Mouse (Mus musculus) liver, embryonic 14.5 days (tissue): Measurements from ENCODE around the gene Rab11fip5. TPM values are rescaled to one million over a fixed set of nuclear protein-coding genes. Genes with fewer than 3 reads are reported as not detected.

Experiments
- ATAC-seq: fragments of 200-750 bp; cut with Nextera tagmentation; 2 replicates; pipeline ENCODE4 v1.8.0; 2017; ENCODE audit warnings: moderate number of reproducible peaks, mild to moderate bottlenecking, moderate library complexity; ENCODE audit not compliant: insufficient read depth
- DNase-seq, 3 experiments: peaks; one replicate each; pipeline ENCODE4 v3.0.0-alpha.2; 2012 to 2013; ENCODE audit warnings: low read depth in 3 of 3, low spot score in 3 of 3
- H3K27ac ChIP-seq: fragments of 300-500 bp; sonication (generic); 2 replicates; pipeline ENCODE4 v1.5.1; 2014; ENCODE audit warnings: moderate library complexity, mild to moderate bottlenecking, control low read depth, inconsistent platforms
- H3K27me3 ChIP-seq: fragments of 300-500 bp; sonication (generic); 2 replicates; pipeline ENCODE4 v1.6.1; 2014; ENCODE audit warnings: mild to moderate bottlenecking, low read length, moderate library complexity; ENCODE audit not compliant: control insufficient read depth, insufficient read depth
- H3K36me3 ChIP-seq: fragments of 300-500 bp; sonication (generic); replicated peaks from 2 replicates; pipeline ENCODE4 v1.6.1; 2014; ENCODE audit warnings: low read depth; ENCODE audit not compliant: control insufficient read depth, insufficient read depth
- H3K4me1 ChIP-seq, 2 experiments: fragments of 200-500 bp in 1 of 2; fragments of 300-500 bp in 1 of 2; sonication (generic) in 1 of 2; replicated peaks; 2 replicates each; pipeline ENCODE4 v1.6.1; 2012 to 2014; ENCODE audit warnings: antibody characterized with exemption in 1 of 2, inconsistent platforms in 1 of 2, low read length in 1 of 2; ENCODE audit not compliant: control insufficient read depth in 2 of 2, insufficient read depth in 2 of 2
- H3K4me2 ChIP-seq: fragments of 300-500 bp; sonication (generic); 2 replicates; pipeline ENCODE4 v1.6.1; 2014; ENCODE audit warnings: low read depth, mild to moderate bottlenecking, control low read depth, moderate library complexity
- H3K4me3 ChIP-seq, 2 experiments: fragments of 200-500 bp in 1 of 2; fragments of 300-500 bp in 1 of 2; sonication (generic) in 1 of 2; 2 replicates each; pipeline ENCODE4 v1.5.1; 2012 to 2014; ENCODE audit warnings: low read depth in 2 of 2, low read length in 2 of 2, mild to moderate bottlenecking in 2 of 2, control low read depth in 1 of 2, inconsistent platforms in 1 of 2, moderate library complexity in 1 of 2; ENCODE audit not compliant: insufficient read depth in 1 of 2
- H3K9ac ChIP-seq: fragments of 300-500 bp; sonication (generic); replicated peaks from 2 replicates; pipeline ENCODE4 v1.6.1; 2014; ENCODE audit warnings: mild to moderate bottlenecking, control low read depth, moderate library complexity
- H3K9me3 ChIP-seq: fragments of 300-500 bp; sonication (generic); 2 replicates; pipeline ENCODE4 v1.6.1; 2016; ENCODE audit warnings: low read length, mixed read lengths; ENCODE audit not compliant: control insufficient read depth
- CTCF ChIP-seq: IDR thresholded peaks from 2 replicates; pipeline ENCODE4 v1.5.1; 2016; ENCODE audit warnings: antibody characterized with exemption, low read depth, control low read depth
- EP300 ChIP-seq: IDR thresholded peaks from 2 replicates; pipeline ENCODE4 v1.6.1; 2016; ENCODE audit warnings: antibody characterized with exemption, low read depth
- WGBS: fragments of 180-500 bp; shearing (Covaris S2); extraction: QIAGEN DNeasy Blood & Tissue Kit; methylation state at CpG from one replicate; pipeline ENCODE4 v1.1.7; 2014; ENCODE audit not compliant: insufficient replicate concordance; 5-methylcytosine and 5-hydroxymethylcytosine counted together
- polyA plus RNA-seq, 2 experiments: library from polyadenylated mRNA; depleted of rRNA in 1 of 2; stranded (reverse) in 1 of 2; unstranded in 1 of 2; fragments of >200 nt; fragmentation: Nextera tagmentation in 1 of 2; extraction: Ambion mirVana in 1 of 2; gene quantifications; 2 replicates each; pipeline versions ENCODE4 v1.2.1 to v1.2.3; 2012 to 2014

The Rab11fip5 gene
- polyA plus RNA-seq, 2 experiments = 0.33 to 0.40 TPM

GRCm38 (mm10) chr6:85380901-85381647, 6.6 kb upstream of the Rab11fip5 start:
- Histone ChIP-seq H3K27me3 (no peaks in the 10 kb centered on the region), H3K4me3 (peak overlapping the region; percentile 36 to 37), H3K4me1 (peaks cover 18 to 35% of the 10 kb centered on the region in 2 experiments), H3K27ac (no peak overlapping the region), H3K9me3 (no peaks in the 10 kb centered on the region), H3K4me2 (peak overlapping the region; percentile 69), H3K36me3 (no peaks in the 10 kb centered on the region), H3K9ac (peak overlapping the region; percentile 20)
- 9% methylated on average over 17 of the region's 17 CpGs for WGBS
- no peak for TF ChIP-seq CTCF
- DNase-seq = peak in 1 of 3 experiments; percentile 14
- ATAC-seq = peak; percentile 36; the same call in 1 of the 2 replicates

DNA sequence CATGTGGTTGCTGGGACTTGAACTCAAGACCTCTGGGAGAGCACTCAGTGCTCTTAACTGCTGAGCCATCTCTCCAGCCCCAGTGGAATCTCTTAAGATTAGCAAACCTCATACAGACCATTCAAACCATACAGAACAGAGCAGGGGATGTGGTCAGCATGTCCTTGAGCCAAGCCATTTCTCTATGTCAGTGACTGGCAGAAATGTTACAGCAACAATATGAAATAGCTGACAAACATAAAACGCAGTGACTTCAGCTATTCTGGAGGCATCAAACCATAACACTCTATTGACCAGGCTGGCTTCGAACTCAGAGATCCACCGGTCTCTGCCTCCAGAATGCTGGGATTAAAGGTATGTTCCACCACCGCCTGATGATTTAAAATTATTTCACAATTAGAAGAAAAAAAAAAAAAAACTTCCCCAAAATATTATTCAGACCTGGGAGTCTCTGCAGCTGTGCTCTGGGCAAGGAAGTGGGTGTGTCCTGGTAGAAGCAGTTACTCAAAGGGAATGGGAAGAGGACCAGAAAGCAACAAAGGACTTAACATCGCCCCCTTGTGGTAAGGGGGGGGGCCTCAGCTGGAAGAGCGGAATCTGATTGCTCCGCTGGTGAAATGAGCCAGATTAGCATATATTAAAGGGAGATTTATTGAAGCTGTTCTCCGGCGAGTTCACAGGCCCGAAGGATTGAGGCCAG, 5.9 kb upstream of the Rab11fip5 start:
- Histone ChIP-seq H3K4me3 (peak overlapping the region; percentile 36 to 37; a peak in 2 of 4 replicates), H3K9me3 (no peaks in the 10 kb centered on the region)
- 24% methylated on average over 10 of the region's 10 CpGs for WGBS

DNA sequence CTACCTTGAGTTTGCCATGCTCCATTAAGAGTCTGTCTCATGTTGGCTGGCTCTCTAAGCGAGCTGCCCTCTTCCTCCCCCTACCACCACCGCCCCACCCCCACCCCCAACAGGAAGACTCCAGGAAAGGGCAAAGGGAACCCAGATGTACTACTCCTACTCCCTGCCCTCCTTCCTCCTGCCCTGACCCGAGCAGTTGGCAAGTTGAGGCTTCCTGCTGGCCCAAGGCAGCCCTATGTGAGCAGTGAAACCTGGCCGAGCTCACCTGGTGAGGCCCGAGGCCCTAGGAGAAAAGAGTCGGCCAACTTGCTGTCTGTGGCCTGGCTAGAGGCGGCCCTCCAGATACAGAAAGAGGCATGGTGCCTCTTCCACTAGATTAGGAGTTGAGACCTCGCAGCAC, 4.2 kb upstream of the Rab11fip5 start:
- Histone ChIP-seq H3K9ac (no peak overlapping the region), H3K4me1 (peaks cover 21 to 35% of the 10 kb centered on the region in 2 experiments), H3K36me3 (no peaks in the 10 kb centered on the region), H3K27ac (no peak overlapping the region), H3K27me3 (no peaks in the 10 kb centered on the region), H3K4me2 (no peak overlapping the region), H3K9me3 (no peaks in the 10 kb centered on the region), H3K4me3 (no peak overlapping the region)
- whole genome bisulfite sequencing = 38% methylated on average over 8 of the region's 8 CpGs
- TF ChIP-seq EP300 (no peak), CTCF (no peak)
- DNase-seq (no peak), ATAC-seq (no peak)

More for the DNA sequence above, 5.9 kb upstream of the Rab11fip5 start:
- DNase-seq = peak; percentile 50 to 64 (median 54)
- H3K36me3 ChIP-seq = no peaks in the 10 kb centered on the region
- H3K27ac ChIP-seq = no peak overlapping the region
- no peaks in the 10 kb centered on the region for H3K27me3 ChIP-seq
- ATAC-seq = peak; percentile 32; the same call in 1 of the 2 replicates
- TF ChIP-seq CTCF (peak; percentile 87), EP300 (no peak)
- peaks cover 18 to 35% of the 10 kb centered on the region in 2 experiments for H3K4me1 ChIP-seq
- no peak overlapping the region for H3K9ac ChIP-seq
- peak overlapping the region; percentile 69 for H3K4me2 ChIP-seq

- Histone ChIP-seq H3K9ac (no peak overlapping the region), H3K4me1 (peaks cover 21 to 35% of the 10 kb centered on the region in 2 experiments), H3K4me2 (no peak overlapping the region), H3K36me3 (no peaks in the 10 kb centered on the region), H3K27me3 (no peaks in the 10 kb centered on the region), H3K9me3 (no peaks in the 10 kb centered on the region), H3K4me3 (no peak overlapping the region), H3K27ac (no peak overlapping the region)
- TF ChIP-seq EP300 = no peak
- TF ChIP-seq CTCF = no peak
- 29% methylated on average over 5 of the region's 5 CpGs for WGBS
- DNase-seq (no peak), ATAC-seq (no peak)
These were observed 3.4 kb upstream of the Rab11fip5 start for GRCm38 (mm10) chr6:85377876-85378275.

GRCm38 (mm10) chr6:85377066-85377734, 2.8 kb upstream of the Rab11fip5 start:
- Histone ChIP-seq H3K4me2 (peak overlapping the region; percentile 31; the same call in 1 of the 2 replicates), H3K9me3 (no peaks in the 10 kb centered on the region), H3K27me3 (no peaks in the 10 kb centered on the region), H3K9ac (no peak overlapping the region), H3K4me1 (peaks cover 21 to 35% of the 10 kb centered on the region in 2 experiments), H3K27ac (no peak overlapping the region), H3K36me3 (no peaks in the 10 kb centered on the region), H3K4me3 (no peak overlapping the region)
- 36% methylated on average over 4 of the region's 4 CpGs for WGBS
- peak; percentile 46; the same call in 1 of the 2 replicates for TF ChIP-seq EP300
- TF ChIP-seq CTCF = no peak
- DNase-seq = no peak
- ATAC-seq = no peak
